Mouse (Mus musculus) midbrain, embryonic 14.5 days (tissue): ENCODE data around the gene Zfp428. TPM values are rescaled to one million over a fixed set of nuclear protein-coding genes. Genes with fewer than 3 reads are reported as not detected.
"Not testable (repeated sequence)": the region's sequence is repeated elsewhere in the genome, so short reads cannot be mapped to it uniquely, and the experiment has no call there.

Source experiments
- ATAC-seq: fragments of 200-750 bp; cut with Nextera tagmentation; 2 replicates; pipeline ENCODE4 v1.8.0; 2017; ENCODE audit warnings: moderate number of reproducible peaks, moderate library complexity; ENCODE audit not compliant: low FRiP score, low TSS enrichment
- DNase-seq: peaks from one replicate; pipeline ENCODE4 v3.0.0-alpha.2; 2015
- H3K27ac ChIP-seq: fragments of 300-500 bp; sonication (generic); replicated peaks from 2 replicates; pipeline ENCODE4 v1.5.1; 2014; ENCODE audit warnings: mild to moderate bottlenecking, low read depth, low read length, moderate library complexity
- H3K27me3 ChIP-seq: fragments of 300-500 bp; sonication (generic); 2 replicates; pipeline ENCODE4 v1.6.1; 2014; ENCODE audit warnings: low read length, control low read depth, mixed read lengths; ENCODE audit not compliant: control insufficient read depth, insufficient read depth
- H3K36me3 ChIP-seq: fragments of 300-500 bp; sonication (generic); 2 replicates; pipeline ENCODE4 v1.6.1; 2014; ENCODE audit warnings: low read length, control low read depth; ENCODE audit not compliant: control insufficient read depth, insufficient read depth
- H3K4me1 ChIP-seq: fragments of 300-500 bp; sonication (generic); 2 replicates; pipeline ENCODE4 v1.6.1; 2014; ENCODE audit warnings: mild to moderate bottlenecking, antibody characterized with exemption, low read length, control low read depth; ENCODE audit not compliant: control insufficient read depth, insufficient read depth
- H3K4me2 ChIP-seq: fragments of 300-500 bp; sonication (generic); 2 replicates; pipeline ENCODE4 v1.6.1; 2014; ENCODE audit warnings: mild to moderate bottlenecking, low read length, moderate library complexity
- H3K4me3 ChIP-seq: fragments of 300-500 bp; sonication (generic); replicated peaks from 2 replicates; pipeline ENCODE4 v1.5.1; 2014; ENCODE audit warnings: low read depth, low read length
- H3K9ac ChIP-seq: fragments of 300-500 bp; sonication (generic); replicated peaks from 2 replicates; pipeline ENCODE4 v1.6.1; 2014; ENCODE audit warnings: mild to moderate bottlenecking, low read length, moderate library complexity
- H3K9me3 ChIP-seq: fragments of 300-500 bp; sonication (generic); 2 replicates; pipeline ENCODE4 v1.6.1; 2016; ENCODE audit warnings: low read length, control low read depth, mixed read lengths; ENCODE audit not compliant: control insufficient read depth
- WGBS: fragments of 180-500 bp; shearing (Covaris S2); extraction: QIAGEN DNeasy Blood & Tissue Kit; methylation state at CpG from one replicate; pipeline ENCODE4 v1.1.7; 2014; 5-methylcytosine and 5-hydroxymethylcytosine counted together
- polyA plus RNA-seq: library from polyadenylated mRNA; unstranded; fragments of >200 nt; fragmentation: Nextera tagmentation; extraction: Ambion mirVana; gene quantifications from 2 replicates; pipeline ENCODE4 v1.2.1, GENCODE M21; 2014

Gene Zfp428
- polyA plus RNA-seq, 1 experiment from 2014 or later: 216 TPM

DNA sequence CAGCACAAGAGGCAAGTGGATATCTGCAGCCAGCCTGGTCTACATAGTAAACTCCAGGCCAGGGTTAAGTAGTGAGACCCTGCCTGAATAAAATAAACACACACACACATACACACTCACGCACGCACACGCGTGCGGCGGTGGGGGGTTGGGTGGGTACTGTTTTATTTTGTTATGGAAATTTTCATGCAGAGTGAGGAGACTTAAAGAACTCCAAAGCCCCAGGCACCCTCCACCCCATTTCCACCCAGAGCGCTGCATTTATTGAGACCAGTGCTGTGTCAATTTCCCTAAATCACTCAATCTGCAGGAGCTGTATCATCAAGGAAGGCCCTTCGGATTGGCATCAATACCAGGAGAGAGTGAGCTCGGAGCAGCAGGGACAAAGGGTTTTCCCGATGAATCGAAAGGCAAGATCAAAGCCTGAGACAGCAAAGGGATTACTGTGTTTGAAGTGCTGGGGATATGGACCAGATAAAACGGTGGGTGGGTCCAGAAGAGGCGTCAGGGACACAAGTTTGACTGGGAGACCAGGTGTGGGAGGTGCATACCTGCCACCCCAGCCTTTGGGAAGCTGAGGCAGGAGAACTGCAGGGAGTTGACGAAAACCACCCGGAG is 1.2 kb upstream of the Zfp428 start:
- 4% methylated on average over 15 of the region's 15 CpGs for WGBS
- ATAC-seq (no peak), DNase-seq (peak; percentile 68)
- H3K9ac ChIP-seq: peak overlapping the region; percentile 91
- peaks cover 50% of the 10 kb centered on the region for H3K4me1 ChIP-seq
- H3K4me2 ChIP-seq: peak overlapping the region; percentile 75
- peaks cover 38% of the 10 kb centered on the region for H3K36me3 ChIP-seq
- no peaks in the 10 kb centered on the region for H3K27me3 ChIP-seq
- H3K4me3 ChIP-seq: peak overlapping the region; percentile 63
- H3K9me3 ChIP-seq: no peaks in the 10 kb centered on the region
- peak overlapping the region; percentile 100 for H3K27ac ChIP-seq

- Histone ChIP-seq H3K4me1 (peaks cover 53% of the 10 kb centered on the region), H3K9ac (peak overlapping the region; percentile 91), H3K9me3 (no peaks in the 10 kb centered on the region), H3K4me3 (peak overlapping the region; percentile 63), H3K27me3 (no peaks in the 10 kb centered on the region), H3K36me3 (peaks cover 38% of the 10 kb centered on the region), H3K27ac (peak overlapping the region; percentile 100), H3K4me2 (peak overlapping the region; percentile 75)
- ATAC-seq (no peak), DNase-seq (no peak)
- WGBS: 8% methylated on average over 3 of the region's 3 CpGs
These were observed 744 bp upstream of the Zfp428 start for GRCm38 (mm10) chr7:24506065-24506459.

GRCm38 (mm10) chr7:24506476-24506837 is 349 bp upstream of the Zfp428 start:
- ATAC-seq (no peak), DNase-seq (no peak)
- H3K4me1 ChIP-seq: peaks cover 53% of the 10 kb centered on the region
- peak overlapping the region; percentile 100 for H3K27ac ChIP-seq
- H3K27me3 ChIP-seq: no peaks in the 10 kb centered on the region
- H3K4me3 ChIP-seq: peak overlapping the region; percentile 63
- peak overlapping the region; percentile 91 for H3K9ac ChIP-seq
- under 1% methylated on average over 12 of the region's 12 CpGs for WGBS
- peaks cover 38% of the 10 kb centered on the region for H3K36me3 ChIP-seq
- no peaks in the 10 kb centered on the region for H3K9me3 ChIP-seq
- H3K4me2 ChIP-seq: peak overlapping the region; percentile 75

DNA sequence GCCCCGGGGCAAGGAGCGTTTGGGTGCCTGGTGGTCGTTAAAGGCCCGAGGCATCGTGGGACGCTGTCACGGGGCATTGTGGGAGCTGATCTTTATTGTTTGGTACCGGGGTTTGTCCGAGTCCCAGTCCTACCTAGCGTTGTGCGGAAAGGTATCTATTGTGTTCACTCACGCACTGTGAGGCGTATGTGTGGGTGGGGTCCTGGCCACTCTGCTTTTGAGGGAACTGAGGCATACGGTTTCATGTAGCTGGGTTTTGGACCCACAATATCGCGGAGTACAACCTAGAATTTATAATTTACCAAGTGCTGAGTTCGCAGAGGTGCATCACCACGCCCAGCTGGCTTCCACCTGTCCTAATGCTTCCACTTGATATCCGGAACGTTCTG is 914 bp downstream of the Zfp428 start:
- WGBS: 1% methylated on average over 20 of the region's 20 CpGs
- ATAC-seq (peak; percentile 19), DNase-seq (no peak)
- Histone ChIP-seq H3K36me3 (peaks cover 37% of the 10 kb centered on the region), H3K4me2 (peak overlapping the region; percentile 75), H3K4me3 (peak overlapping the region; percentile 63), H3K9me3 (no peaks in the 10 kb centered on the region), H3K4me1 (peaks cover 53% of the 10 kb centered on the region), H3K27me3 (no peaks in the 10 kb centered on the region), H3K27ac (peak overlapping the region; percentile 100), H3K9ac (peak overlapping the region; percentile 91)

GRCm38 (mm10) chr7:24512355-24512754 is 5.5 kb downstream of the Zfp428 start, which contains the start of gene AC161166.1:
Gene AC161166.1 (minus strand): TSS chr7:24512455.
- Histone ChIP-seq H3K27me3 (no peaks in the 10 kb centered on the region), H3K4me3 (no peak within 1 kb of the TSS), H3K9ac (no peak within 1 kb of the TSS), H3K4me1 (peaks cover 24% of the 10 kb centered on the region), H3K27ac (no peak within 1 kb of the TSS), H3K9me3 (no peaks in the 10 kb centered on the region), H3K4me2 (no peak within 1 kb of the TSS), H3K36me3 (peaks cover 61% of the 10 kb centered on the region)
- WGBS: 90% methylated on average over 7 of the region's 7 CpGs
- ATAC-seq (no peak), DNase-seq (no peak)

- not testable (repeated sequence) for H3K9me3 ChIP-seq, H3K4me1 ChIP-seq, H3K4me3 ChIP-seq, H3K27ac ChIP-seq, H3K4me2 ChIP-seq, ATAC-seq, DNase-seq, H3K9ac ChIP-seq, H3K27me3 ChIP-seq
- peaks cover 69% of the 10 kb centered on the region for H3K36me3 ChIP-seq
- 63% methylated on average over 8 of the region's 8 CpGs for WGBS
These were observed 9.5 kb downstream of the Zfp428 start for GRCm38 (mm10) chr7:24516319-24516718.

- no peak overlapping the region for H3K4me3 ChIP-seq
- ATAC-seq: no peak
- H3K27ac ChIP-seq: no peak overlapping the region; the same call in 1 of the 2 replicates
- 37% methylated on average over 5 of the region's 5 CpGs for WGBS
- H3K9me3 ChIP-seq: no peaks in the 10 kb centered on the region
- peaks cover 62% of the 10 kb centered on the region for H3K36me3 ChIP-seq
- H3K4me2 ChIP-seq: no peak overlapping the region
- DNase-seq: no peak
- no peaks in the 10 kb centered on the region for H3K27me3 ChIP-seq
- H3K9ac ChIP-seq: no peak overlapping the region
- H3K4me1 ChIP-seq: no peaks in the 10 kb centered on the region
These were observed 10.3 kb downstream of the Zfp428 start for GRCm38 (mm10) chr7:24517077-24517476.

- 46% methylated on average over 6 of the region's 6 CpGs for WGBS
- peak overlapping the region; percentile 37; the same call in 1 of the 2 replicates for H3K27ac ChIP-seq
- H3K9me3 ChIP-seq: no peaks in the 10 kb centered on the region
- peak; percentile 50 for DNase-seq
- H3K9ac ChIP-seq: no peak overlapping the region
- no peak for ATAC-seq
- H3K4me3 ChIP-seq: no peak overlapping the region
- peaks cover 57% of the 10 kb centered on the region for H3K36me3 ChIP-seq
- H3K4me2 ChIP-seq: no peak overlapping the region
- H3K27me3 ChIP-seq: no peaks in the 10 kb centered on the region
- no peaks in the 10 kb centered on the region for H3K4me1 ChIP-seq
These were observed 10.8 kb downstream of the Zfp428 start for GRCm38 (mm10) chr7:24517654-24518053.

DNA sequence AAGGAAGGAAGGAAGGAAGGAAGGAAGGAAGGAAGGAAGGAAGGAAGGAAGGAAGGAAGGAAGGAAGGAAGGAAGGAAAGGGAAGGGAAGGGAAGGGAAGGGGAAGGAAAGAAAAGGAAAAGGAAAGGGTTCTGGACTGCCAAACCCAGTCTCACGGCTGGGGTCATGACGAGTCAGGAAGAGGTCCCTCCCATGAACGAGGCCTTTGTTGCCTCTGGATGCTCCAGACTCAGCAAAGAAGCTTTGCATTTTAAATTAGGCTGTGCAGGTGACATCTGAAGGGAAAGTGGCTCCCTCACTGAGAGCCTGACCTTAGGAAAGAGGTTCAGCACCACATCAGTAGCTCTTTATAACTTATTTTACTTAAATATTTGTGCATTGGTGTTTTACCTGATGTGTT is 12.3 kb downstream of the Zfp428 start:
- ATAC-seq (no peak), DNase-seq (no peak)
- Histone ChIP-seq H3K27ac (no peak overlapping the region), H3K9me3 (no peaks in the 10 kb centered on the region), H3K9ac (no peak overlapping the region), H3K36me3 (peaks cover 42% of the 10 kb centered on the region), H3K27me3 (no peaks in the 10 kb centered on the region), H3K4me1 (no peaks in the 10 kb centered on the region), H3K4me3 (no peak overlapping the region), H3K4me2 (no peak overlapping the region)
- 9% methylated on average over 3 of the region's 3 CpGs for WGBS
